Comparison of ENCODE assay signal across 8 mouse cellular contexts in the genomic region with DNA sequence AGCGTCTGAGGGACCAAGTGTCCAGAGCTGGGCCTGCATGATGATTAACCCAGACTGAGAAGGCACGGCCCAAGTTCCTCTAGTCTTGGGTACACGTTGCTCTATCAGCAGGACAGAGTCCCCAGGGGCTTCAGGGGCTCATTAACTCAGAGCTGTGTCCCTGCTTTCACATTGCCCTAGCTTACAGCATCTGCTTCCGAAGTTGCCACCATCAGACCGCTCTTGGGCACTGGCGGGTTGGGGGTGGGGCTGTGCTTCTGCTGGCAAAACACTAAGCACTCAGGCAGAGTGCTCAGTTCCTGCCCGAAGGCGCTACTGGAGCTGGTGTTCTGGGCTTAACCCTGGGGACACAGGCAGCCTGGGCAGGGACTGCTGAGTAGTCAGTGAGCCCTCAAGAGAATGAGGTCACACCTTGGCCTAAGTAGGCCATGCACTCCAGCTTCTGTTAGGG. TPM values are rescaled to one million over a fixed set of nuclear protein-coding genes. Genes with fewer than 3 reads are reported as not detected.
DNase-seq lines count a peak whose midpoint lies in the region; ATAC-seq and TF ChIP-seq lines count a peak whose summit lies in the region.

No protein-coding gene starts in this region.

- no peaks in the 10 kb centered on the region for H3K9me3 ChIP-seq in midbrain, postnatal 0 days (ENCODE audit: low read length)
- no peaks in the 10 kb centered on the region for H3K9me3 ChIP-seq in midbrain, embryonic 10.5 days (replicated peaks)

- 0 out of 2 replicates have a peak overlapping the region, but pooled peaks have one; percentile 13 for H3K9ac ChIP-seq in midbrain, postnatal 0 days (replicated peaks; ENCODE audit: low read length, poor library complexity, severe bottlenecking)

- DNase-seq in cerebellum, adult 11 months: no peak
- peak; percentile 49 for DNase-seq in midbrain, postnatal 0 days (ENCODE audit: low spot score)
- DNase-seq in midbrain, embryonic 10.5 days (ENCODE audit: low spot score): no peak
- peak; percentile 73 for DNase-seq in kidney, postnatal 10 days
- DNase-seq in thymus, postnatal 0 days (ENCODE audit: low spot score): no peak

- TF ChIP-seq POLR2A in small intestine, adult 2 months (IDR thresholded peaks at IDR 0.05; ENCODE audit: low read depth, low read length): no peak

- H3K36me3 ChIP-seq in midbrain, postnatal 0 days (ENCODE audit: insufficient read depth, low read length): peaks cover 79% of the 10 kb centered on the region
- H3K36me3 ChIP-seq in midbrain, embryonic 10.5 days: peaks cover 100% of the 10 kb centered on the region
- peaks cover 74% of the 10 kb centered on the region for H3K36me3 ChIP-seq in small intestine, adult 2 months (ENCODE audit: control insufficient read depth, insufficient read depth, low read length)

- H3K27ac ChIP-seq in midbrain, postnatal 0 days (ENCODE audit: low read depth, low read length): no peak overlapping the region
- H3K27ac ChIP-seq in midbrain, embryonic 10.5 days (replicated peaks): no peak overlapping the region
- peak overlapping the region; percentile 45 for H3K27ac ChIP-seq in small intestine, adult 2 months (ENCODE audit: insufficient read depth, low read depth, low read length)

- H3K4me2 ChIP-seq in midbrain, postnatal 0 days (ENCODE audit: low read depth, low read length, poor library complexity, severe bottlenecking): no peak overlapping the region

- H3K4me3 ChIP-seq in midbrain, postnatal 0 days (ENCODE audit: low read depth, low read length): no peak overlapping the region
- no peak overlapping the region for H3K4me3 ChIP-seq in midbrain, embryonic 10.5 days
- no peak overlapping the region for H3K4me3 ChIP-seq in small intestine, adult 2 months (ENCODE audit: low read depth, low read length)

- 0 out of 2 replicates have a peak, but pooled peaks have one; percentile 29 for ATAC-seq in cerebellum, adult (ENCODE audit: insufficient number of reproducible peaks, low FRiP score, low TSS enrichment)
- ATAC-seq in midbrain, postnatal 0 days (ENCODE audit: low FRiP score): no peak
- no peak for ATAC-seq in erythroblast, adult 5-6 weeks (replicated peaks; ENCODE audit: low FRiP score, poor library complexity, severe bottlenecking)

- no peak for TF ChIP-seq CTCF in midbrain, postnatal 0 days (IDR thresholded peaks at IDR 0.05)
- no peak for TF ChIP-seq CTCF in small intestine, adult 2 months (IDR thresholded peaks at IDR 0.05; ENCODE audit: extremely low read depth, insufficient read length, insufficient replicate concordance, low read depth, low read length)

- no peaks in the 10 kb centered on the region for H3K4me1 ChIP-seq in midbrain, postnatal 0 days (ENCODE audit: insufficient read depth, low read length)
- peaks cover 4% of the 10 kb centered on the region for H3K4me1 ChIP-seq in midbrain, embryonic 10.5 days
- peaks cover 13% of the 10 kb centered on the region for H3K4me1 ChIP-seq in small intestine, adult 2 months (ENCODE audit: control insufficient read depth, insufficient read depth, insufficient read length, low read length)

- H3K27me3 ChIP-seq in midbrain, postnatal 0 days (ENCODE audit: insufficient read depth, low read length): no peaks in the 10 kb centered on the region
- no peaks in the 10 kb centered on the region for H3K27me3 ChIP-seq in midbrain, embryonic 10.5 days (ENCODE audit: low read depth, poor library complexity, severe bottlenecking)
- H3K27me3 ChIP-seq in small intestine, adult 2 months (ENCODE audit: control insufficient read depth, insufficient read depth, low read length): no peaks in the 10 kb centered on the region

- 62% methylated on average over 8 of the region's 8 CpGs for WGBS in midbrain, postnatal 0 days
- WGBS in midbrain, embryonic 10.5 days: 85% methylated on average over 8 of the region's 8 CpGs
- 37% methylated on average over 8 of the region's 8 CpGs for WGBS in small intestine, adult 2 months

RNA-seq across cellular contexts. Expression of a gene that starts 10.3 kb away (rescaled TPM):
- 971 and 1,162 TPM in 2 replicates for total RNA-seq in midbrain, postnatal 0 days (2014; rRNA removed)
- polyA plus RNA-seq in midbrain, postnatal 0 days (2015; fragmentation: Nextera tagmentation; extraction: Ambion mirVana): 633 and 645 TPM in 2 replicates
- polyA plus RNA-seq in midbrain, embryonic 10.5 days (2016; fragmentation: Nextera tagmentation; extraction: Ambion mirVana): 889 and 1,053 TPM in 2 replicates
- polyA plus RNA-seq in small intestine, adult 2 months (2012; rRNA removed): 741 and 887 TPM in 2 replicates
- total RNA-seq in erythroblast, adult 5-6 weeks (2015; ENCODE audit: low replicate concordance): 509 and 541 TPM in 2 replicates
- 422 and 457 TPM in 2 replicates for total RNA-seq in erythroblast, adult 5-6 weeks (2017; ENCODE audit: low replicate concordance)
- polyA plus RNA-seq in thymus, postnatal 0 days (2015; fragmentation: Nextera tagmentation; extraction: Ambion mirVana): 1,158 and 1,206 TPM in 2 replicates

RNA-seq across cellular contexts. Expression of a gene that starts 13.8 kb away (rescaled TPM):
- total RNA-seq in midbrain, postnatal 0 days (2014; rRNA removed): 370 and 395 TPM in 2 replicates
- 95.3 and 110 TPM in 2 replicates for polyA plus RNA-seq in midbrain, postnatal 0 days (2015; fragmentation: Nextera tagmentation; extraction: Ambion mirVana)
- 28.3 and 61.6 TPM in 2 replicates for polyA plus RNA-seq in midbrain, embryonic 10.5 days (2016; fragmentation: Nextera tagmentation; extraction: Ambion mirVana)
- 0.65 and 0.96 TPM in 2 replicates for polyA plus RNA-seq in small intestine, adult 2 months (2012; rRNA removed)
- total RNA-seq in erythroblast, adult 5-6 weeks (2015; ENCODE audit: low replicate concordance): not detected in 2 replicates
- total RNA-seq in erythroblast, adult 5-6 weeks (2017; ENCODE audit: low replicate concordance): 0.09 and 0.14 TPM in 2 replicates
- 0.10 and 0.24 TPM in 2 replicates for polyA plus RNA-seq in thymus, postnatal 0 days (2015; fragmentation: Nextera tagmentation; extraction: Ambion mirVana)

RNA-seq across cellular contexts. Expression of a gene that starts 20.7 kb away (rescaled TPM):
- total RNA-seq in midbrain, postnatal 0 days (2014; rRNA removed): 107 and 109 TPM in 2 replicates
- 34.2 and 34.5 TPM in 2 replicates for polyA plus RNA-seq in midbrain, postnatal 0 days (2015; fragmentation: Nextera tagmentation; extraction: Ambion mirVana)
- 43.7 and 50.6 TPM in 2 replicates for polyA plus RNA-seq in midbrain, embryonic 10.5 days (2016; fragmentation: Nextera tagmentation; extraction: Ambion mirVana)
- 46.6 and 89.3 TPM in 2 replicates for polyA plus RNA-seq in small intestine, adult 2 months (2012; rRNA removed)
- 13.8 and 17.1 TPM in 2 replicates for total RNA-seq in erythroblast, adult 5-6 weeks (2015; ENCODE audit: low replicate concordance)
- 29.8 and 35.3 TPM in 2 replicates for total RNA-seq in erythroblast, adult 5-6 weeks (2017; ENCODE audit: low replicate concordance)
- 48.9 and 56.1 TPM in 2 replicates for polyA plus RNA-seq in thymus, postnatal 0 days (2015; fragmentation: Nextera tagmentation; extraction: Ambion mirVana)

RNA-seq across cellular contexts. Expression of a gene that starts 21.1 kb away (rescaled TPM):
- total RNA-seq in midbrain, postnatal 0 days (2014; rRNA removed): 12.5 and 14.3 TPM in 2 replicates
- 16.8 and 19.6 TPM in 2 replicates for polyA plus RNA-seq in midbrain, postnatal 0 days (2015; fragmentation: Nextera tagmentation; extraction: Ambion mirVana)
- polyA plus RNA-seq in midbrain, embryonic 10.5 days (2016; fragmentation: Nextera tagmentation; extraction: Ambion mirVana): 32.5 and 35.5 TPM in 2 replicates
- 13.1 and 55.2 TPM in 2 replicates for polyA plus RNA-seq in small intestine, adult 2 months (2012; rRNA removed)
- total RNA-seq in erythroblast, adult 5-6 weeks (2015; ENCODE audit: low replicate concordance): not detected in 2 replicates
- 0.77 TPM in 1 of 2 replicates, not detected in the other for total RNA-seq in erythroblast, adult 5-6 weeks (2017; ENCODE audit: low replicate concordance)
- polyA plus RNA-seq in thymus, postnatal 0 days (2015; fragmentation: Nextera tagmentation; extraction: Ambion mirVana): 5.5 and 5.9 TPM in 2 replicates

RNA-seq across cellular contexts. Expression of a gene that starts 33.0 kb away (rescaled TPM):
- total RNA-seq in midbrain, postnatal 0 days (2014; rRNA removed): 193 and 201 TPM in 2 replicates
- 358 and 388 TPM in 2 replicates for polyA plus RNA-seq in midbrain, postnatal 0 days (2015; fragmentation: Nextera tagmentation; extraction: Ambion mirVana)
- polyA plus RNA-seq in midbrain, embryonic 10.5 days (2016; fragmentation: Nextera tagmentation; extraction: Ambion mirVana): 288 and 314 TPM in 2 replicates
- polyA plus RNA-seq in small intestine, adult 2 months (2012; rRNA removed): 800 and 1,176 TPM in 2 replicates
- total RNA-seq in erythroblast, adult 5-6 weeks (2015; ENCODE audit: low replicate concordance): 25.7 and 25.9 TPM in 2 replicates
- total RNA-seq in erythroblast, adult 5-6 weeks (2017; ENCODE audit: low replicate concordance): 13.0 and 14.2 TPM in 2 replicates
- polyA plus RNA-seq in thymus, postnatal 0 days (2015; fragmentation: Nextera tagmentation; extraction: Ambion mirVana): 319 and 339 TPM in 2 replicates

Comparison
In these comparisons a context has a peak if more than half of its experiments do, and no peak if none do; other contexts are left out.
1. DNase-seq: peak in midbrain, postnatal 0 days (single experiment) and kidney, postnatal 10 days (single experiment); none in cerebellum, adult 11 months (single experiment), midbrain, embryonic 10.5 days (single experiment) and thymus, postnatal 0 days (single experiment).
2. RNA of a gene that starts 13.8 kb away (polyA plus RNA-seq): 95.3 to 110 TPM in midbrain, postnatal 0 days and 28.3 to 61.6 TPM in midbrain, embryonic 10.5 days; 0.65 to 0.96 TPM in small intestine, adult 2 months and 0.10 to 0.24 TPM in thymus, postnatal 0 days; every median in the first group is over 10 times any median in the second.